Mouse (Mus musculus) neural tube, embryonic 10.5 days (tissue): Measurements from ENCODE around the gene Zfp202.

Experiments
- DNase-seq: peaks from one replicate; pipeline ENCODE4 v3.0.0-alpha.2; 2017; ENCODE audit warnings: low spot score; ENCODE audit errors: extremely low spot score

Gene Zfp202

DNA sequence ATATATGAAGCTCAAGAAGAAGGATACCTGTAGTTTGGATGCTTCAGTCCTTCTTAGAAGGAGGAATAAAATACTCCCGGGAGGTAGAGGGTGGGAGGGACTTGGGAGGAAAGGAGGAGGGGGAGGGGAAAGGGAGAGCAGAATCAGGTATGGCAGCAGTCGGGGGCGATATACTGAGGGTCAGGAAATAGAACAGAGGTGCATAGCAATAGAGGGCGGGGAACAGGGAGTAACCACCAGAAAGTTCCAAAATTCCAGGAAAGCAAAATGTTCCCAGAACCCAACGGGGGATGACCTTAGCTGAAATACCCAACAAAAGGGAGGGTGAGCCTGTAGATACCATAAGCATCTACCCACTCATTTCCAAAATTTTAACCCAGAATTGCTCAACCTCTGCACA lies 48.2 kb downstream of the Zfp202 start:
- no peak for DNase-seq

DNA sequence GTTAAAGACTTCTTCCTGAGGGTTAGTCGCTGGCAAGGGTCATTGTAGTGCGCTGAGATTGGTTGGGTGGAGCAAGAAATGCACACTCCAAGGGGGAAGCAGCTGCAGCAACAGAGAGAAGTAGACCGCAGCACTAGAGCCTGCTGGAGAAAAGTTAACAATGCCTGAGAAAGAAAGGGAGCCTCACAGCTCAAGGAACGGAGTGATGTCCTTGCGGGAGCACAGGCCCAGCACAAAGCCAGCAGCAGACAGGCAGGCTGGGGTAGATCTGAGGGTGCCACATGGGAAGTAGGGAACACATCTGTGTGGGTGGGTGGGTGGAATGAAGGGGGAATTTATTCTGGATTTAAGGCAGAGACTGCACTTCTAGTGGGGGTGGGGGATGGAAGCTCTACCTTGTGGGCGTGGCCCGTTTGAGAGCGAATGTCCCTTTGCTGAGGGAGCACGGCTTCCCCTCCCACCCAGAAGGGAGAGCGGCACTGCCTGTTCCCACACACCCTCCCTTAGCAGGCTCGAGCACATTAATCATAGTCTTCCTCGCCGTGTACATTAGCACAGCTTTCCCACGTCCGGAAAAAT lies 49.2 kb downstream of the Zfp202 start:
- DNase-seq = peak; percentile 67

DNA sequence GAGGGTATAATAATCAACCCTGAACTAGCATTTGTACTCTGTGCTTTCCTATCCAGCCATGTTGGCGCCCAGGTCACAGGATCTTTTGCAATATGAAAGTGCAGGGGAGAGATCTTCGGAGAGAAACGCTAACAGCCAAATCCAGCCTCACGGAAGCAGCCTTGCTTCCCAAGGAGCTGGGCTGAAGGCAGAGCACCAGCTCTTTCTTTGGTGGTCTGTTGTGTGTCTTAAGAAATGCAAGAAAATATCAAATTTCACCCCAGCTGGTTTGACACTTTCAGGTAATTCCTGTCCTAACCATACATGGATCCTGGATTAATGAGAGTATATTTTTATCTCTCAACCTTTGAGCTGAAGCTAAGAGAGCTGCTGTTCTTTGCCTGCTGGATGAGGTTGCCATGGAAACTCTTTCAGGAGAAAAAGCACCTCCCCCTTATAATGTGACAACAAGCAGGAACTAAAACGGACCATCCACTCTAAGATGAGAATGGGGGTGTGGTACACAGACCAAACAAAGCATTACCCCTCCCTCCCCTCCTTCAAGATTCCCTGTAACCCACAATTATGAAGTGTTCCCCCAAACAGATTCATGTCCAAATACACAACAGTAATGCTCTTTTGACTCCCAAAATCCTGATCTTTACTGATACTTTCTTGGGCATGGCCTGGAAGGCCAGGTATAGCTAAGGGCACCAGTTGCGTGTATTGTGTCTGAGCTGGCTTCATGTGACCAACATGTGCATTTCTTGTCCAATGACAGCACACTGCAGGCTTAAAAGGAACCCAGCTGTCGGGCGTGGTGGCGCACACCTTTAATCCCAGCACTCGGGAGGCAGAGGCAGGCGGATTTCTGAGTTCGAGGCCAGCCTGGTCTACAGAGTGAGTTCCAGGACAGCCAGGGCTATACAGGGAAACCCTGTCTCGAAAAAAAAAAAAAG lies 50.1 kb downstream of the Zfp202 start:
- no peak for DNase-seq

DNA sequence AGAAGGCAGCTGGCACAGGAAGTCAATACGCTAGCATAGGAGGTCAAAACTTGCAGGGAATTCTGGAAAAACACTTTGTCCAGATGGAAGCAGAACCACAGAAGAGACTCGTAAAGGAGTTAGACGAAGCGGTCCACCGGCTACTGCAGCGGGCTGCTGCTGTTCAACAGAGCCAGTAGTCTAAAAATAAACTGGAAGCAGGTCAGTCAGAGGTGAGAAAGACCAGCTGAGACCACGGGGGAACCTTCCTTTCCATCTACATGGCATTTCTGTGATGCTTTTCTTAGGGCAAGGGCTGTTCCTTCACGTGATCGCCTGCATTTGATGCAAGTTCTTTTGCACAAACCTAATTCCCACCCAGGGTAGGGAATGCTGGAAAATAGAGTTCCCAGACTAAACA lies 53.4 kb downstream of the Zfp202 start:
- DNase-seq = no peak

DNA sequence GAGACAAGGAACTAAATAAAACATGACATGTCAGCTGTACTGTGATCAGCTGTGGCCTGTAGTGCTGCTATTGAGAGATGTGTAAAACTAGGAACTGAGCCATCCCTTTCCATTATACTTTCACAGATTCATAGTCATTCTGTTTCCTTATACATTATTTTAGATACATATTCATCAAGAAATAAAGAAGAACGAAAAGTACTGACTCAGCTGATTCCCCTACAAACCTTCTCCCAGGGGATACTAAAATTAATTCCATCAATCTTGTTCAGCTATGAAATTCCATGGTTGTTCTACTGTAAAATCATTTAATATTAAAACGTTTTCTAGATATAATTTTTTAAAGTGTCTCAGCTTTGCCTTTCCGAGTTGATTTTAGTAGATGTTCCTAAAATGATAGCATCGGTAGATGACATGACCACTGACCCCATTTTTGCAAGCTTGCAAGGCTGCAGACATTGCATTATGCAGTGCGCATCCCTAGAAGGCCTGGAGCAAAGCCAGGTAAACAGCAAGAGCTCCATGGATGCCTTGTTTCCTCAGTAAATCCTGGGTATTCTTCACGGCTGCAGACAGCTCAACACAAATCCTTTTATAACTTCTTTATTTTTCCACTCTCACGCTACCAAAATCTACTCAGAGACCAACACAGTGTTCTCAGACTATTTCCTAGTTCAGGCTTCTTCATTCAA lies 54.0 kb downstream of the Zfp202 start:
- no peak for DNase-seq

DNA sequence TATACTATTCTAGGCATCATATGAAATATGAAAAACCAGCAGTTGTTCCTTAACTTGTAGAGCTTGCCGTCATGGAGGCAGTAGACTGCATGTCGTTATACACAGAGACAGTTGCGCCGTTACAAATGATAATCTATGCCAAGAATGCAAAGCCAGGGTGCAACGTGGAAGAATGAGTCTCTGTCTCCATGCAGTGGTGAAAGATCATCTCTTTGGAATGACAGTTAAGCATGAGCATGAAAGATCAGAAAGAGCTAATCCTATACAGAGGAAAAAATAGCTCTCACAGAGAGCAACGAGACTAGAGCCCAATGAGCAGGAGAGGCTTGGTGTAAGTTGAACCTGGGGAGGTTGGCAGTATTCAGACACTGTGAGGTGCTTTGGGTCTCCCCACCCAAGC lies 54.6 kb downstream of the Zfp202 start:
- no peak for DNase-seq

DNA sequence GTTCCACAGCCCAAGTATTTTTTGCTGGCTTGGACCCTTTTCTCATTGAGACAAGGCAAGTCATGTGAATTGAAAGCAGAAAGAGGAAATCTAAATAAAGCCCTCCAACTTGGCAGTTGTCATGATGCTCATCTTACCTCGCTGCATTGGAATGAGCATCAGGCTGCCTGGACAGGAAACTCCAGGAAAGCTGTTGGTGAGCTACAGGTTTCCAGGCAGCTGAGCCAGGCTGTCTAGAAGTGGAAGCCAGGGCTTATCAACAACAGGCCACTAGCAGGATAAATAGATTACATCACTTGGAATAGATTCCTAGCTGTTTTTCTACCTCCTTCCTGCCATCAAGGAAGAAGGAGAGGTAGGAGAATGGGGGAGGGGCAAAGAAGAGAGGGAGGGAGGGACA lies 57.0 kb downstream of the Zfp202 start:
- no peak for DNase-seq

DNA sequence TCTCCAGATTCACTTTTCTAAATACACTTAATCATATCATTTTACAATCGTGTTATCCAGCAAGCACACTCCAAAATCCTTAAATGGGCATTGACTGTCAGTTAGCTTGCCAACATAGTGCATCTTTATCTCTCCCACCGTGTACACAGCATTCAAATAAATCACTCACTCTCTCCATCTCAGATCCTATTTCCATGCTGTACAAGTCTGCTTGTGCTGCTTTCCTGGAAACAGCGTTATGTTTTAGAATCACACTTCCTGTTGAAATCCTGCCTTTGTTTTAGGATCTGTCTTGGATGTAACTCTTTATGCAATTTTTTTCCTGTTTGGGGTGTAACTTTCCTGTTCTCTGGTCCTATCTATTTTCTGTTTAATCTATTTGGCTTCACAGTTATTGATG lies 60.3 kb downstream of the Zfp202 start:
- no peak for DNase-seq
